ENCODE assay signal across 17 mouse cellular contexts in the genomic region with DNA sequence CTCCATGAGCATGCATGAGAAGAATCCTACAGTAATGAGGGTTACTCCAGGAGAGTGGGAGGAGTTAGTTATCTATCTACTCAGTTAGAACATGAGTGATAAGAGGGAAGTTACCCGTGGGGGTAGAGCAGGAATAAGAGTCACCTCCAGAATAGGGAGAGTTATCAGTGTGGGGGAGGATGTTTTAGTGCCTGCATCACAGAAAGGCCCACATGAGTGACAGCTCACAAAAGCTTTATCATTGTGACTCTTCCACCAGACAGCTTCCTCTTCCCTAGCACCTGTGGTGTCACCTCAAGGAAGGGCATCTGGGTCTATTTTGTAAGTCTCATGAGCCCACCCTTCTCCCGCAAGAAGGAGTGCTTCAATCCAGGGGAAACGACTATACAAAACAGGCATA.
DNase-seq lines count a peak whose midpoint lies in the region; ATAC-seq lines count a peak whose summit lies in the region.
"Had no signal": no experiment of that assay in that cellular context is flagged by ENCODE, and none has a peak within 500 bp of the region (broad histone marks: within the 10 kb centered on the region; RNA-seq: fewer than 3 reads in every experiment).

No protein-coding gene starts in this region.

- peak; percentile 46 to 56; a peak in 3 of 4 replicates for ATAC-seq in hematopoietic stem cell, adult 5-6 weeks (replicated peaks in 1 of 2; ENCODE audit: insufficient read depth in 1 of 2, low FRiP score in 2 of 2, low TSS enrichment in 1 of 2, low read depth in 1 of 2, poor library complexity in 2 of 2, severe bottlenecking in 2 of 2)
- peak; percentile 40 for ATAC-seq in megakaryocyte progenitor cell, adult 5-6 weeks (replicated peaks; ENCODE audit: poor library complexity)
- ATAC-seq: forebrain, embryonic 13.5 days; forebrain, embryonic 15.5 days; forebrain, postnatal 0 days had no signal

- peak; percentile 6 for DNase-seq in thymus, postnatal 0 days (ENCODE audit: low spot score)
- DNase-seq in thymus, postnatal 14 days: no peak
- no peak for DNase-seq in cerebellum, adult 8-10 months
- DNase-seq in left cerebral cortex, adult 9 months (ENCODE audit: low spot score in 2 of 2): no peak
- DNase-seq: adrenal gland, adult 2 months; adrenal gland, postnatal 14 days; adrenal gland, postnatal 36 days; cerebellum, adult 11-12 months; cerebellum, adult 2 months; cerebellum, adult 9-11 months; cerebellum, postnatal 14 days; cerebellum, postnatal 36 days; forebrain, postnatal 0 days had no signal
